Mouse (Mus musculus) heart, embryonic 15.5 days (tissue): ENCODE data around the gene Scgn. TPM values are rescaled to one million over a fixed set of nuclear protein-coding genes. Genes with fewer than 3 reads are reported as not detected.

Experiments used
- ATAC-seq: fragments of 200-750 bp; cut with Nextera tagmentation; replicated peaks from 2 replicates; pipeline ENCODE4 v1.8.0; 2017; ENCODE audit warnings: low read depth, moderate TSS enrichment; ENCODE audit not compliant: insufficient number of reproducible peaks, insufficient read depth, low FRiP score
- H3K27ac ChIP-seq: fragments of 300-500 bp; sonication (generic); 2 replicates; pipeline ENCODE4 v1.5.1; 2015; ENCODE audit warnings: mild to moderate bottlenecking, inconsistent platforms
- H3K27me3 ChIP-seq: fragments of 300-500 bp; sonication (generic); 2 replicates; pipeline ENCODE4 v1.6.1; 2015; ENCODE audit warnings: inconsistent platforms
- H3K36me3 ChIP-seq: fragments of 300-500 bp; sonication (generic); 2 replicates; pipeline ENCODE4 v1.6.1; 2015; ENCODE audit warnings: mild to moderate bottlenecking, inconsistent platforms
- H3K4me1 ChIP-seq: fragments of 300-500 bp; sonication (generic); replicated peaks from 2 replicates; pipeline ENCODE4 v1.6.1; 2015; ENCODE audit warnings: inconsistent platforms
- H3K4me2 ChIP-seq: fragments of 300-500 bp; sonication (generic); 2 replicates; pipeline ENCODE4 v1.6.1; 2015; ENCODE audit warnings: inconsistent platforms, mild to moderate bottlenecking, moderate library complexity
- H3K4me3 ChIP-seq: fragments of 300-500 bp; sonication (generic); 2 replicates; pipeline ENCODE4 v1.5.1; 2015; ENCODE audit warnings: mild to moderate bottlenecking, inconsistent platforms
- H3K9ac ChIP-seq: fragments of 300-500 bp; sonication (generic); 2 replicates; pipeline ENCODE4 v1.6.1; 2015; ENCODE audit warnings: mild to moderate bottlenecking, inconsistent platforms
- H3K9me3 ChIP-seq: fragments of 300-500 bp; sonication (generic); replicated peaks from 2 replicates; pipeline ENCODE4 v1.6.1; 2016; ENCODE audit warnings: inconsistent platforms
- WGBS: fragments of 180-500 bp; shearing (Covaris S2); methylation state at CpG from one replicate; pipeline ENCODE4 v1.1.7; 2015; ENCODE audit warnings: mixed read lengths; 5-methylcytosine and 5-hydroxymethylcytosine counted together
- polyA plus RNA-seq: library from polyadenylated mRNA; unstranded; fragments of >200 nt; fragmentation: Nextera tagmentation; extraction: Ambion mirVana; gene quantifications from 2 replicates; pipeline ENCODE4 v1.2.1, GENCODE M21; 2015

The Scgn gene
- polyA plus RNA-seq, result not detected in 2 replicates

DNA sequence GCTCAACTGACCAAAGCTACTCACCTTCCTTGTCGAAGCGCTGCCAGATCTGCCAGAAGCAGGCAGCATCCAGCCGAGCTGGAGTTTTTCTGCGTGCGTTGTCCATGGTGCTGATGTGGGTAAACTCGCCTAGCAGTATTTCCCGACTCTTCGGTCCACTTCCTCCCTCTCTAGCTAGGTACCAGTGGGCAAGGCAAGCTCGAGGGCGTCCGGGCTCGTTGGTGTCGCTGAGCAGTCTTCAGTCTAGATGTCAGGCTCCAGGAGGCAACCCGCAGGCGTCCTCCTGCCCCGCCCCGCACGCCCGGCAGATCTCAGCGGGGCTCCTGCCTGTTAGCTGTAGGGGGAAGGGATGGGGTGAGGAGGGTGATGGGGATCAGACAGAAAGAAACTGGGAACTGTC is at the start of gene Scgn:
Gene Scgn (minus strand): TSS at position 287 of the 400 bp plus-strand sequence.
- Histone ChIP-seq H3K4me3 (no peak within 1 kb of the TSS), H3K4me2 (no peak within 1 kb of the TSS), H3K27ac (no peak within 1 kb of the TSS), H3K9me3 (no peaks in the 10 kb centered on the region), H3K9ac (no peak within 1 kb of the TSS), H3K27me3 (peaks cover 54% of the 10 kb centered on the region), H3K4me1 (no peaks in the 10 kb centered on the region), H3K36me3 (no peaks in the 10 kb centered on the region)
- no peak for ATAC-seq
- WGBS, result under 1% methylated on average over 20 of the region's 20 CpGs

DNA sequence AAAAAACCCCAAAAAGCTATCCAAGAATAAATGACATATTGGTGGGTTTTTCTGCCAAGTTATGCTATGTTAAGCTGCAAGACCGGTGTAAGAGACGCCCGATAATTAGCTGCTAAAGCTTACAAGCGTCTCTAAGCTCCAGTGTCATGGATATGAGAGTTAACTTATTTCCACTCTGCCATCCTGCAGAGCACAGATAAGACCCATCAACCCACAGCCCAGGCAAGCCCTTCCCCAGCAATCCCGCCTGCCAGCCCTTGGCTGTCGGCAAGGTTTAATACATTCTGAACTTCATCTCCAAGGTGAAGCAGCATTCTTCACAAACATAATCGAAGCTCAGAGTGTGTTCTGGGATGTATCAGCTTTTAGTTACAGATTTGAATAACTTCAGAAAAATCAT is 49.2 kb upstream of the Scgn start:
- ATAC-seq, result no peak
- 50% methylated on average over 7 of the region's 7 CpGs for WGBS
- H3K4me2 ChIP-seq, result no peak overlapping the region
- no peak overlapping the region for H3K9ac ChIP-seq
- H3K4me1 ChIP-seq, result 0 out of 2 replicates have a peak, but pooled peaks cover 2% of the 10 kb centered on the region
- no peaks in the 10 kb centered on the region for H3K27me3 ChIP-seq
- H3K9me3 ChIP-seq, result no peaks in the 10 kb centered on the region
- H3K4me3 ChIP-seq, result no peak overlapping the region
- no peaks in the 10 kb centered on the region for H3K36me3 ChIP-seq
- H3K27ac ChIP-seq, result no peak overlapping the region

- WGBS, result 64% methylated on average over 3 of the region's 3 CpGs
- no peak overlapping the region for H3K4me2 ChIP-seq
- no peaks in the 10 kb centered on the region for H3K27me3 ChIP-seq
- H3K9me3 ChIP-seq, result no peaks in the 10 kb centered on the region
- H3K4me1 ChIP-seq, result 0 out of 2 replicates have a peak, but pooled peaks cover 2% of the 10 kb centered on the region
- H3K4me3 ChIP-seq, result no peak overlapping the region
- no peak overlapping the region for H3K9ac ChIP-seq
- ATAC-seq, result no peak
- H3K27ac ChIP-seq, result no peak overlapping the region
- no peaks in the 10 kb centered on the region for H3K36me3 ChIP-seq
Observed at GRCm38 (mm10) chr13:24037502-24037901, 46.5 kb upstream of the Scgn start.

- 0 out of 2 replicates have a peak, but pooled peaks cover 2% of the 10 kb centered on the region for H3K4me1 ChIP-seq
- H3K9ac ChIP-seq, result no peak overlapping the region
- no peaks in the 10 kb centered on the region for H3K36me3 ChIP-seq
- H3K27me3 ChIP-seq, result no peaks in the 10 kb centered on the region
- peak overlapping the region; percentile 3; the same call in 1 of the 2 replicates for H3K4me3 ChIP-seq
- H3K9me3 ChIP-seq, result no peaks in the 10 kb centered on the region
- WGBS, result 56% methylated on average over 18 of the region's 18 CpGs
- H3K4me2 ChIP-seq, result peak overlapping the region; percentile 24
- H3K27ac ChIP-seq, result no peak overlapping the region
- no peak for ATAC-seq
Observed at GRCm38 (mm10) chr13:24036150-24036549, 45.1 kb upstream of the Scgn start.

GRCm38 (mm10) chr13:24027191-24028170 is 36.5 kb upstream of the Scgn start:
- no peaks in the 10 kb centered on the region for H3K4me1 ChIP-seq
- no peaks in the 10 kb centered on the region for H3K36me3 ChIP-seq
- H3K4me3 ChIP-seq, result no peak overlapping the region
- 53% methylated on average over 5 of the region's 5 CpGs for WGBS
- no peak for ATAC-seq
- H3K4me2 ChIP-seq, result no peak overlapping the region
- no peaks in the 10 kb centered on the region for H3K27me3 ChIP-seq
- no peaks in the 10 kb centered on the region for H3K9me3 ChIP-seq
- H3K9ac ChIP-seq, result no peak overlapping the region
- no peak overlapping the region for H3K27ac ChIP-seq

GRCm38 (mm10) chr13:24018515-24018914 is 27.5 kb upstream of the Scgn start:
- H3K4me2 ChIP-seq, result no peak overlapping the region
- ATAC-seq, result no peak

GRCm38 (mm10) chr13:24005528-24005927 is 14.5 kb upstream of the Scgn start:
- no peak for ATAC-seq
- H3K27ac ChIP-seq, result no peak overlapping the region
- WGBS, result 73% methylated on average over 2 of the region's 2 CpGs

More at GRCm38 (mm10) chr13:24018515-24018914, 27.5 kb upstream of the Scgn start:
- Histone ChIP-seq H3K27ac (no peak overlapping the region), H3K4me1 (no peaks in the 10 kb centered on the region), H3K9ac (no peak overlapping the region), H3K27me3 (no peaks in the 10 kb centered on the region), H3K36me3 (no peaks in the 10 kb centered on the region), H3K9me3 (no peaks in the 10 kb centered on the region), H3K4me3 (no peak overlapping the region)
- 85% methylated on average over 4 of the region's 4 CpGs for WGBS

GRCm38 (mm10) chr13:24001797-24002196 is 10.8 kb upstream of the Scgn start:
- Histone ChIP-seq H3K27ac (no peak overlapping the region), H3K4me3 (no peak overlapping the region), H3K27me3 (0 out of 2 replicates have a peak, but pooled peaks cover 7% of the 10 kb centered on the region), H3K4me1 (no peaks in the 10 kb centered on the region), H3K4me2 (no peak overlapping the region), H3K36me3 (no peaks in the 10 kb centered on the region), H3K9ac (no peak overlapping the region), H3K9me3 (no peaks in the 10 kb centered on the region)
- no peak for ATAC-seq
- WGBS, result 46% methylated on average over 2 of the region's 2 CpGs

More at GRCm38 (mm10) chr13:24005528-24005927, 14.5 kb upstream of the Scgn start:
- H3K27me3 ChIP-seq, result 0 out of 2 replicates have a peak, but pooled peaks cover 7% of the 10 kb centered on the region
- no peaks in the 10 kb centered on the region for H3K4me1 ChIP-seq
- no peaks in the 10 kb centered on the region for H3K9me3 ChIP-seq
- no peak overlapping the region for H3K4me3 ChIP-seq
- H3K9ac ChIP-seq, result no peak overlapping the region
- H3K4me2 ChIP-seq, result no peak overlapping the region
- H3K36me3 ChIP-seq, result no peaks in the 10 kb centered on the region

DNA sequence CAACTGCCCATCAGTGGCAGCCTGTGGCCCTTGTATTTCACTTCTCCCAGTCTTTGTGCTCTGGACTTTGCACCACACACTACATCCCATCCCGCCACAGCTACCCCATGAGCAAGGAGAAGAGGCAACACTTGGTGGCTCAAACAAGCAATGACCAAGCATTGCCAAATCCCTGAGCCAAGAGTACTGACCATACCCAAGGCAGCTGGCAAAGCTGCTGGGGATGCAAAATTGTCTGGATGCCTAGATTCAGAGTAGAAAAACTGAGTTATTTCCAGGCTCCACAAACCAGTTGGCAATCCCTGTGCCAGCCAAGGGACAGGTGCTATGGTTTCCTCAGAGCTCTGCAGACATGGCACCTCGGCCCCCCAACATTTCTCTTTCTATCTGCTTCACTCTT is 10.1 kb upstream of the Scgn start:
- no peak overlapping the region for H3K4me3 ChIP-seq
- H3K9ac ChIP-seq, result no peak overlapping the region
- peaks cover 7% of the 10 kb centered on the region; the same call in 1 of the 2 replicates for H3K27me3 ChIP-seq
- 61% methylated on average over 2 of the region's 2 CpGs for WGBS
- H3K4me2 ChIP-seq, result no peak overlapping the region
- H3K9me3 ChIP-seq, result no peaks in the 10 kb centered on the region
- ATAC-seq, result no peak
- no peaks in the 10 kb centered on the region for H3K36me3 ChIP-seq
- no peak overlapping the region for H3K27ac ChIP-seq
- no peaks in the 10 kb centered on the region for H3K4me1 ChIP-seq

DNA sequence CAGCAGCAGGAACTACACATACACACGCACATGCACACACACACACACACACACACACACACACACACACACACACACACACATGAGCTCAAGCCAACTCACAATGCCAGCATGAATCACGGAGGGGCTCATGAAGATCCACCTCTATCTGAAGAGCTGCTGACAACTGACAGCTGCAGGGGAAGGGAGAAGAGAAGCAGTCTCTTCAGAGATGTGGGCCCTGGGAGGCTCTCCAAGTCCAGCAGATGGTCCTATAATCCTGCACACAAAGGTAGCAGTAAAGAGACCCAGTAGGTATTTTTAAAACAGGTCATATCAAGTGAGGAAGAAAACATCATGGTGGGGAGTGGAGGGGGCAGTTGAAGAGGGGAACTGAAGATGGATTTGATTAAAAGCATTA is 7.8 kb upstream of the Scgn start:
- Histone ChIP-seq H3K9me3 (no peaks in the 10 kb centered on the region), H3K4me2 (no peak overlapping the region), H3K27me3 (peaks cover 7% of the 10 kb centered on the region), H3K9ac (no peak overlapping the region), H3K36me3 (no peaks in the 10 kb centered on the region), H3K4me1 (no peaks in the 10 kb centered on the region), H3K4me3 (no peak overlapping the region), H3K27ac (no peak overlapping the region)
- ATAC-seq, result no peak
- 58% methylated on average over 2 of the region's 2 CpGs for whole genome bisulfite sequencing

GRCm38 (mm10) chr13:23994756-23995155 is 3.7 kb upstream of the Scgn start:
- no peak for ATAC-seq
- peaks cover 44% of the 10 kb centered on the region for H3K27me3 ChIP-seq
- no peak overlapping the region for H3K9ac ChIP-seq
- no peaks in the 10 kb centered on the region for H3K9me3 ChIP-seq
- WGBS, result 65% methylated on average over 3 of the region's 3 CpGs
- no peak overlapping the region for H3K4me2 ChIP-seq
- no peak overlapping the region for H3K27ac ChIP-seq
- no peaks in the 10 kb centered on the region for H3K4me1 ChIP-seq
- H3K36me3 ChIP-seq, result no peaks in the 10 kb centered on the region
- no peak overlapping the region for H3K4me3 ChIP-seq
